Mouse (Mus musculus) heart, adult 2 months (tissue): Measurements from ENCODE around the gene Lgals2. TPM values are rescaled to one million over a fixed set of nuclear protein-coding genes. Genes with fewer than 3 reads are reported as not detected.

Experiments
- DNase-seq, 2 experiments: peaks; one replicate each; pipeline ENCODE4 v3.0.0; 2021
- H3K27ac ChIP-seq: fragments of 200-600 bp; 2 replicates; pipeline ENCODE4 v1.8.1; 2022
- H3K27me3 ChIP-seq: fragments of 200-500 bp; 2 replicates; pipeline ENCODE4 v1.6.1; 2012; ENCODE audit warnings: mild to moderate bottlenecking, low read length, inconsistent platforms, mixed read lengths; ENCODE audit not compliant: control insufficient read depth, insufficient read depth
- H3K36me3 ChIP-seq: fragments of 200-500 bp; 2 replicates; pipeline ENCODE4 v1.6.1; 2012; ENCODE audit warnings: low read length, inconsistent platforms; ENCODE audit not compliant: control insufficient read depth, insufficient read depth
- H3K4me1 ChIP-seq: fragments of 200-500 bp; 2 replicates; pipeline ENCODE4 v1.6.1; 2011; ENCODE audit warnings: low read length; ENCODE audit not compliant: control insufficient read depth, insufficient read depth
- H3K4me3 ChIP-seq: fragments of 200-600 bp; 2 replicates; pipeline ENCODE4 v1.8.1; 2022
- H3K79me2 ChIP-seq: fragments of 200-500 bp; replicated peaks from 2 replicates; pipeline ENCODE4 v1.6.1; 2012; ENCODE audit warnings: mild to moderate bottlenecking, inconsistent platforms, low read length, moderate library complexity, mixed read lengths; ENCODE audit not compliant: control insufficient read depth, insufficient read depth
- H3K9ac ChIP-seq: fragments of 200-500 bp; 2 replicates; pipeline ENCODE4 v1.6.1; 2012; ENCODE audit warnings: low read depth, mild to moderate bottlenecking, control low read depth, inconsistent platforms, low read length, mixed read lengths
- CTCF ChIP-seq: fragments of 200-600 bp; IDR thresholded peaks from 2 replicates; pipeline ENCODE4 v1.8.1; 2022; ENCODE audit warnings: antibody characterized with exemption, mild to moderate bottlenecking, moderate library complexity
- EP300 ChIP-seq: fragments of 200-500 bp; IDR thresholded peaks from 2 replicates; pipeline ENCODE4 v1.6.1; 2011; ENCODE audit warnings: low read depth, low read length, control low read depth; ENCODE audit not compliant: insufficient read depth
- POLR2A ChIP-seq: fragments of 200-500 bp; IDR thresholded peaks from 2 replicates; pipeline ENCODE4 v1.6.1; 2011; ENCODE audit warnings: mild to moderate bottlenecking, low read depth, low read length, control low read depth; ENCODE audit not compliant: insufficient read depth
- WGBS: fragments of 180-500 bp; shearing (Covaris S2); methylation state at CpG from one replicate; pipeline ENCODE4 v1.1.7; 2018; 5-methylcytosine and 5-hydroxymethylcytosine counted together
- intact Hi-C: fragments of 180-260 bp; cut with DNase I; formaldehyde crosslinking; loops from one replicate; pipeline ENCODE4 v1.15.1; 2025
- polyA plus RNA-seq: library from polyadenylated mRNA; depleted of rRNA; stranded (reverse); fragments of >200 nt; gene quantifications from 2 replicates; pipeline ENCODE4 v1.2.3, GENCODE M21; 2012
- total RNA-seq, 2 experiments: library from RNA; stranded (reverse); gene quantifications; 2 replicates each; pipeline ENCODE4 v1.2.3; 2021

Gene Lgals2
- total and polyA plus RNA-seq, 3 experiments, result 1.5 TPM; not detected in 2

DNA sequence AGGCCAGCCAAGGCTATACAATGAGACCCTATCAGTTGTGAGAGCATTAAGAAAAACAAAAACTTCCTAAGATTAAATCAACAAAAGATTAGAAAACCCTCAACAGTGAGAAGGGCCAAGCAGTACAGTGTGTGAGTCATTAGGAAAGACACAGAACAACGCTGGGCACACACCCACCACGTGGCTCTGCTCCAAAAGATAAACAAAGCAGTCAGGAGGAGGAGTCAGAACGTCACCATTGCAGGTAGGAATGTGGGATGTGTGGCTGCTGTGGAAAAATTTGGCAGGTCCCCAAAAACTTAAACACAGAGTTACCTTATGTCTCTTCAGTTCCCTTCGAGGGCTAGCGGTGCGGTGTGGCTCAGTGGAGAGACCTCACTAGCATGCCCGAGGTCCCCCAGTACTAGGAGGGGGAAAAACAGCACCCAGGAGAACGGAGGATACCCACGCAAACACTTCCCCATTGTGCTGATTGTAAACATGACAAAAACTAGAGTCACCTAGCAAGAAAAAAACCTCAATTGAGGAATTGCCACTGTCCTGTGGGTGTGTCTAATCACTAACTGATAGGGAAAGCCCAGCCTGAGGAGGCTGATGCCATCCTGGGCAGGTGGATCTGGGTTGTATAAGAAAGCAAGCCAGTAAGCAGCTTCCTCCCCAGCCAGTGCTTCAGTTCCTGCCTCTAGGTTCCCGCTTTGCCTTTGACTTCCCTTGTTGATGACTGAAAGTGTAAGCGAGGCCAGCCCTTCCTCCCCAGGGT lies 39.8 kb downstream of the Lgals2 start:
- WGBS, result 21% methylated on average over 11 of the region's 11 CpGs
- intact Hi-C loops, result loop anchor here (5.0 kb wide), 1 partner anchor 37 kb away; no protein-coding TSS in a partner anchor
- no peak for TF ChIP-seq POLR2A
- no peak for TF ChIP-seq CTCF
- TF ChIP-seq EP300, result 0 out of 2 replicates have a peak, but pooled peaks have one; percentile 37
- no peaks in the 10 kb centered on the region for H3K27me3 ChIP-seq
- peaks cover 13% of the 10 kb centered on the region for H3K4me1 ChIP-seq
- no peaks in the 10 kb centered on the region for H3K79me2 ChIP-seq
- no peak overlapping the region for H3K4me3 ChIP-seq
- DNase-seq, result peak in 1 of 2 experiments; percentile 58
- no peak overlapping the region for H3K9ac ChIP-seq
- no peaks in the 10 kb centered on the region for H3K36me3 ChIP-seq
- peak overlapping the region; percentile 69 for H3K27ac ChIP-seq

DNA sequence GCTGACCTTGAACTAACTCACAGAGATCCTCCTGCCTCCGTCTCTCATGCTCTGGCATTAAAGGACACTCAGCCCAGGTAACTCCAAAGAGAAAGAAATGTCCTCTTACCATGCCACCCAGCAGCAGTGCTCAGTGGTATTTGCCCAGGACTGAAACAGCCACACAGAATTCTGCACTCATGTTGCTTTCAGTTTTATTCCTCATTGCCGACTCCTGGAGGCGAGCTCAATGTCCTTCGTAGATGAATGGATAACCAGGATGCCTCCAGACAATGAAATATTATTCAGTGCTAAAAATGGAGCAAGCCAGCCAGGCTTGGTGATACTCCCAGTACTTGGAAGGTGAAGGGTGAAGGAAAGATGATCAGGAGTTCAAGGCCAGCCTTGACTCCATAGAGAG lies 41.7 kb downstream of the Lgals2 start:
- Histone ChIP-seq H3K27me3 (no peaks in the 10 kb centered on the region), H3K4me1 (peaks cover 17% of the 10 kb centered on the region), H3K27ac (no peak overlapping the region), H3K4me3 (no peak overlapping the region), H3K36me3 (no peaks in the 10 kb centered on the region), H3K79me2 (no peaks in the 10 kb centered on the region), H3K9ac (no peak overlapping the region)
- no peak for TF ChIP-seq EP300
- TF ChIP-seq POLR2A, result no peak
- no peak for TF ChIP-seq CTCF
- WGBS, result 80% methylated on average over 4 of the region's 4 CpGs
- no peak for DNase-seq
- intact Hi-C loops, result no loop called here

DNA sequence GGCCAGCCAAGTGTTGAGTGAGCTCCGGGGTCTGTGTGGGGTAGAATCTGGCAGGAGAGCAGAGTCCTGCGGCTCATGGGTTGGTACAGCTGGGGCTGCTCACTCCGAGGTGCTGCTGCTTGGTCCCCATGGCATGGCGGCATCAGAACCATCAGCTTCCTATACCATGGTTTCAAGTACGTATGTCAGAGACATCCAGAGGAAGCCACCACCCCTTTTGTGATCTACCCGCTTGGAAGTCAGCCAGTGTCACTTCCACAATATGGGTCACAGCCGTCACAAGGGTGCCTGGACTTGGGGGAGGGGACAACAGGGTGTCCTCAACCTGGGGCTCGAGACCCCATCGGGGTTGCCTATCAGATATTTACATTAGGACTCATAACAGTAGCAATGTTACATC lies 45.2 kb downstream of the Lgals2 start:
- intact Hi-C loops, result no loop called here
- H3K4me1 ChIP-seq, result peaks cover 7% of the 10 kb centered on the region
- WGBS, result 36% methylated on average over 9 of the region's 9 CpGs
- no peak overlapping the region for H3K4me3 ChIP-seq
- H3K79me2 ChIP-seq, result no peaks in the 10 kb centered on the region
- no peak for DNase-seq
- no peak overlapping the region for H3K9ac ChIP-seq
- no peak overlapping the region for H3K27ac ChIP-seq
- H3K36me3 ChIP-seq, result no peaks in the 10 kb centered on the region
- no peaks in the 10 kb centered on the region for H3K27me3 ChIP-seq
- TF ChIP-seq EP300, result no peak
- TF ChIP-seq CTCF, result no peak
- no peak for TF ChIP-seq POLR2A

DNA sequence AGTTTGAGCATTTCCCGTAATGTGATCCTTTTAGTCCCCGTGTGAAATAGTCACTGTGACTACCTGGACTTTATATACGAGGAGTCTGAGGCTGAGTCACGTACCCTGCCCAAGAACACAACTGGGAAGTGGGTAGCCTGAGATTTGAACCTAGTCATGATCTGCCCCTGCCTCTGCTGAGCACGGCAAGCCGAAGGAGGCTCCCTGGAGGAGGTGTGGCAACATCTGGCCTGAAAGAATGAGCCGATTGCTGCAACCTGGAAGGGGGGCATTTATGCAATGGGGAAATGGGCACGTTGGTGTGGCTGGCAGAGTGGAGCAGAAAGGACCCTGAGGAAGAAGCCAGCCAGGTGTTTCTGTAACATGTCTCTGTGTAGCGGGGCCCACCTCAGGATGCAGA lies 45.6 kb downstream of the Lgals2 start:
- H3K9ac ChIP-seq, result no peak overlapping the region
- 28% methylated on average over 9 of the region's 9 CpGs for WGBS
- H3K4me1 ChIP-seq, result peaks cover 9% of the 10 kb centered on the region
- no peak for DNase-seq
- intact Hi-C loops, result no loop called here
- H3K79me2 ChIP-seq, result no peaks in the 10 kb centered on the region
- H3K36me3 ChIP-seq, result no peaks in the 10 kb centered on the region
- TF ChIP-seq EP300 (no peak), POLR2A (no peak), CTCF (no peak)
- H3K27ac ChIP-seq, result no peak overlapping the region
- no peak overlapping the region for H3K4me3 ChIP-seq
- H3K27me3 ChIP-seq, result no peaks in the 10 kb centered on the region

DNA sequence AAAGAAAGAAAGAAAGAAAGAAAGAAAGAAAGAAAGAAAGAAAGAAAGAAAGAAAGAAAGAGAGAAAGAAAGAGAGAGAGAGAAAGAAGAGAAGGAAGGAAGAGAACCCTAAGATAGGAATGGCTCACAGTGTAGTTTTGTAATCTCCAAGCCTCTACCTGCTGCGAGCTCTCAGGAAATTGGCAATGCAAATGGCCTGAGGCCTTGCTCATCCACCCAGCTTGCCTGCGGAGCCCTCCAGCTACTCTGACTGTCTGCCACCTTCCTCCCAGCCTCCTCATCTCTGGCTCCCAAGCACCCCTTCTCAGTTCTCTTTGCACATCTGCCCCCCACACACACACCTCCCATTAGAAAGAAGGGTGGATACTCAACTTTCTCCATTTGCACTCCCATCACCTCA lies 46.3 kb downstream of the Lgals2 start:
- intact Hi-C loops, result no loop called here
- TF ChIP-seq CTCF (no peak), EP300 (no peak), POLR2A (no peak)
- H3K4me1 ChIP-seq, result peaks cover 10% of the 10 kb centered on the region
- H3K27ac ChIP-seq, result no peak overlapping the region
- H3K4me3 ChIP-seq, result no peak overlapping the region
- WGBS, result 97% methylated on average over 2 of the region's 2 CpGs
- DNase-seq, result no peak
- no peak overlapping the region for H3K9ac ChIP-seq
- H3K27me3 ChIP-seq, result no peaks in the 10 kb centered on the region
- H3K36me3 ChIP-seq, result no peaks in the 10 kb centered on the region
- no peaks in the 10 kb centered on the region for H3K79me2 ChIP-seq

DNA sequence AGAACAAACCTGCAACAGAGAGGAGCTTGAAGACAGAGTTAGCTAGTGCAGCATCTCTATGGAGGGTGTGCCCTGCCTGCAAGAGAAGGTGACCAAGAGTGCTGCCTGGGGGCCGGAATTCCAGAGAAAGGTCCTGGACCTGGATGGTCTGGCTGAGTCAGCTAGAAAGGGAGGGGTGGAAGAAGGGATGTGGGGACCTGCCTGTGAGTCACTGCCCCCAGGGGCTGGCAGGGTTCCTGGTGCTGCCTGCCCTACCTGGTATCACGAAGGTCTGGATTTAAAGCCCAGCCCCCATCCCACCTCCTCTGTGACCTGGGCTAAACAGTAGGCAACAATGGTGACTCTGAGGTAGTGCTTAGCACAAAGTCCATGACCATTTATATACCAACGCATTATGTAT lies 48.2 kb downstream of the Lgals2 start:
- H3K9ac ChIP-seq, result no peak overlapping the region
- no peak overlapping the region for H3K4me3 ChIP-seq
- intact Hi-C loops, result no loop called here
- no peaks in the 10 kb centered on the region for H3K36me3 ChIP-seq
- H3K27me3 ChIP-seq, result no peaks in the 10 kb centered on the region
- no peak overlapping the region for H3K27ac ChIP-seq
- DNase-seq, result no peak
- peaks cover 14% of the 10 kb centered on the region for H3K4me1 ChIP-seq
- TF ChIP-seq POLR2A, result no peak
- TF ChIP-seq EP300, result no peak
- TF ChIP-seq CTCF, result no peak
- WGBS, result 84% methylated on average over 3 of the region's 3 CpGs
- no peaks in the 10 kb centered on the region for H3K79me2 ChIP-seq
